Mouse (Mus musculus) olfactory bulb, adult 2 months (tissue): ENCODE data around the gene Ccdc93.

Experiments used
- CTCF ChIP-seq: fragments of 200-500 bp; IDR thresholded peaks from 2 replicates; pipeline ENCODE4 v1.5.1; 2012; ENCODE audit warnings: low read depth, mild to moderate bottlenecking, low read length, moderate library complexity; ENCODE audit not compliant: insufficient read depth
- POLR2A ChIP-seq: fragments of 200-500 bp; IDR thresholded peaks from 2 replicates; pipeline ENCODE4 v1.6.1; 2012; ENCODE audit warnings: mild to moderate bottlenecking, low read depth, low read length, moderate library complexity; ENCODE audit not compliant: insufficient read depth

- TF ChIP-seq CTCF (no peak), POLR2A (no peak)
Observed at GRCm38 (mm10) chr1:121463806-121464205, 33.0 kb downstream of the Ccdc93 start.
